Mouse (Mus musculus) colon, adult 2 months (tissue): ENCODE measurements around the gene Inhbe. TPM values are rescaled to one million over a fixed set of nuclear protein-coding genes. Genes with fewer than 3 reads are reported as not detected.

Experiments
- polyA plus RNA-seq: library from polyadenylated mRNA; depleted of rRNA; stranded (reverse); fragments of >200 nt; gene quantifications from 2 replicates; pipeline ENCODE4 v1.2.3, GENCODE M21; 2012; rRNA removed

The Inhbe gene
- not detected in 2 replicates for polyA plus RNA-seq

GRCm38 (mm10) chr10:127353909-127354895 lies at the start of gene Inhbe:
TSS of gene Inhbe (minus strand) at chr10:127354411.

DNA sequence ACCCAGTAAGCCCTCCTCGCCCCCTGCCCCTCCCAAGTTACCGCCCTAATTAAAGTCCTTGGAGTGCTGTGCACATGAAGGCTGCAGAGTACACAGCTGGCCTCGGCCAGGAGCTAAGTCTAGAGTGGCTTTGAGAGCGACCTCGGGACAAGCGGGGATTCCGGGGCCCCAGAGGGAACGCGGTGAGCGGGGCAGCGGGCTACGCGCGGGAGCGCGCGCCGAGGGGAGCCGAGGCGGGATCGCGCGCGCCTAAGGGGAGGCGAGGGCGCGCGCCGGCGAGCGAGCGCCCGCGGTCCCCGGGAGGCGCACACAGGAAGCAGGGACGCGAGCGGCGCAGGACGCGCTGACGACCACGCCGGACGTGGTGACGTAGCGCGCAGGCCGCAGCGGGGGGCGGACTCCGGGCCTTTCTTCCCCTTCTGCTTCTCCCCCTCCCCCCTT lies 26.1 kb upstream of the Inhbe start, which contains the start of gene R3hdm2:
Gene R3hdm2 (plus strand): TSS at position 77 of the 441 bp plus-strand sequence.

GRCm38 (mm10) chr10:127369834-127370820 lies 15.9 kb upstream of the Inhbe start, which contains the start of gene Inhbc:
TSS of gene Inhbc (minus strand) at chr10:127370431.

DNA sequence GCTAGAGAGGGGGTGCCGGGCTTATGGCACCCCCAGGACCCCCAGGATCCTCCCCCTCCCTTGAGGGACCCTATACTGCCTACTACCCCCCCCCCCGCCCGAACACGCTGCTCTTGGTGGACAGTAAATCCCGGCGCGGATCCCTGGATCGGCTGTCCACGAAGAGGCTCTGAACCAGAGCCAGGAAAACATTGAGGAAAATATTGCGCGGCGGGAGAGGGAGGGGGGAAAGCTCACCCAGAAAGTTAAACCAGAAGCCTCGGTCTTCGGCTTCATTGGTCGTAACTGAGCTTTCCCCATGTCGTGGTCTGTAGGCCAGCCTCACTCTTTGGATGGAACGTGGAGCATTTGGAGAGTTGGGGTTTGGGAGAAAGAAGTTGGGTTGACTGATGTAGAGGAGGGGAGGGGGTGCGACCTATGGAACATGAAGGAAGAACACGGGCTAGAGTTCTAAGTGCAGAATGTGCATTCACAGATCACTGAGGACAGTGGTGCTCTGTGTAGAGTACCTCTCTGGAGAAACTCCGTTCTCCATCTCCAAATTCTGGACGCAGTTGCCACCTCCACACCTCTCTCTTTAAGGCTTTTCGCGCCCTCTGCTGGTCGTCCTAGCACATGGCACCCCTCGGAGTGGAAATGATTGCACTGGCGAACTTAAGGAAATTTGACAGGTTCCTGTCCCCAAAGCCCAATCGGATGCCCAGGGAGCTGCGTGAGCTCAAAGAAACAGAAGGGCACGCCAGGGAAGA lies 12.1 kb downstream of the Inhbe start, which contains the start of gene Gli1:
Gene Gli1 (minus strand): TSS at position 84 of the 749 bp plus-strand sequence.

GRCm38 (mm10) chr10:127321621-127322020 lies 32.6 kb downstream of the Inhbe start, which contains the start of gene Arhgap9:
TSS of gene Arhgap9 (plus strand) at chr10:127321964.

DNA sequence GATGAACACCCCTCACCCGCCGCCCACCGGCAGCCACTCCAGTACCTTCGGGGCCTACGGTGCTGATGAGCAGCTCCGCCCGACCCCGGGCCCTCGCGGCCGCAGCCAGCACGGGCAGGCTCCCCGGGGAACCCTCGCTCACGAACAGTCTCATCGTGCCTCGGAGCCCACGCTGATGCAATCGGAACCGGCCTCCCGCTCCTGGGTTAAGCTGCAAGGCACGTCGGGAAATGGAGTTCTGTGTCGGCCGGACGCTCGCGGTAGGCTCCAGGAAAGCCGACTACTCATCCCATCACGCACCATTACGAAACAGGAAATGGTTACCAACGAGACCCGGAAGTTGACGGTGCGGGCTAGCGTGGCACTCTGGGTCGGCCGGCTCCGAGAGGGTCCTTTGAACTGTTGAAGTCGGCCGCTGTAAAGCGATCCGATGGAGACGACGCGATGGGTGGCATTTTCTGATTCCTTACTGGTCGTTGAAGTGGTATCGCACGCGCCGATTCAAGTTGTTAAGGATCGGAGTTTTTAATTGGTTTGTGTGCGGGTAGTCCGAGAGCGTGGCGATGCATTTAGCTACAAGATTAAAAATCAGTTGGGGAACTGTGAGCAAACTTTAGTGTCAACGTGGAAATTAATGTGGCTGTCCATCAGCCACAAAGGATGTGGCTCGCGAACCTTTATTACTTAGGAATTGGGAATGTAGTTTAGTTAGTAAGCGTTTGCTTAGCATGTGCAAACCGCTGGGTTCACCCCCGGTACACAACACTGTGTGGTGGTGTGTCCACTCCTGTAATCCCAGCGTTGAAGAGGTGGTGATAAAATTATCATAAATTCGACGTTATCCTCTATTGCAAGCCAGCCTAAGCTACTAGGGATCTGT lies 42.5 kb downstream of the Inhbe start, which contains the start of gene Mars:
Gene Mars (minus strand): TSS at position 311 of the 880 bp plus-strand sequence.

Other genes starting within 250 kb of the Inhbe start
- gene Os9, start 233.3 kb downstream of the Inhbe start, polyA plus RNA-seq = 79.1 and 84.2 TPM in 2 replicates
- 131 and 138 TPM in 2 replicates for gene B4galnt1, start 189.2 kb downstream of the Inhbe start, polyA plus RNA-seq
- 1.8 and 5.0 TPM in 2 replicates for gene Slc26a10, start 173.8 kb downstream of the Inhbe start, polyA plus RNA-seq
- 25.9 and 29.4 TPM in 2 replicates for gene Arhgef25, start 164.3 kb downstream of the Inhbe start, polyA plus RNA-seq
- 80.9 and 90.8 TPM in 2 replicates for gene Dtx3, start 158.7 kb downstream of the Inhbe start, polyA plus RNA-seq
- gene Pip4k2c, start 142.8 kb downstream of the Inhbe start, polyA plus RNA-seq = 40.9 and 52.5 TPM in 2 replicates
- 3.4 and 3.9 TPM in 2 replicates for gene Kif5a, start 91.1 kb downstream of the Inhbe start, polyA plus RNA-seq
- 177 and 178 TPM in 2 replicates for gene Dctn2, start 88.0 kb downstream of the Inhbe start, polyA plus RNA-seq
- 52.1 and 62.9 TPM in 2 replicates for gene Mbd6, start 65.4 kb downstream of the Inhbe start, polyA plus RNA-seq
- gene Mars, start 42.6 kb downstream of the Inhbe start, polyA plus RNA-seq = 40.6 and 45.2 TPM in 2 replicates
- gene Arhgap9, start 32.4 kb downstream of the Inhbe start, polyA plus RNA-seq = 5.8 and 6.3 TPM in 2 replicates
- 16.4 and 20.1 TPM in 2 replicates for gene Gli1, start 12.4 kb downstream of the Inhbe start, polyA plus RNA-seq
- gene Inhbc, start 16.0 kb upstream of the Inhbe start, polyA plus RNA-seq = 0.06 and 0.07 TPM in 2 replicates
- gene R3hdm2, start 25.9 kb upstream of the Inhbe start, polyA plus RNA-seq = 76.8 and 94.8 TPM in 2 replicates
- 0.13 and 1.0 TPM in 2 replicates for gene Stac3, start 147.3 kb upstream of the Inhbe start, polyA plus RNA-seq
- 8.9 and 10.9 TPM in 2 replicates for gene Ndufa4l2, start 160.6 kb upstream of the Inhbe start, polyA plus RNA-seq
- gene Shmt2, start 168.0 kb upstream of the Inhbe start, polyA plus RNA-seq = 40.7 and 44.2 TPM in 2 replicates
- 0.10 and 0.34 TPM in 2 replicates for gene Nxph4, start 180.1 kb upstream of the Inhbe start, polyA plus RNA-seq